Mouse (Mus musculus) thymus, postnatal 10 days (tissue): ENCODE data around the gene Slc8a1.

Source experiments
- DNase-seq, 2 experiments: peaks; one replicate each; pipeline ENCODE4 v3.0.0; 2021; ENCODE audit warnings: low spot score in 2 of 2

Gene Slc8a1

DNA sequence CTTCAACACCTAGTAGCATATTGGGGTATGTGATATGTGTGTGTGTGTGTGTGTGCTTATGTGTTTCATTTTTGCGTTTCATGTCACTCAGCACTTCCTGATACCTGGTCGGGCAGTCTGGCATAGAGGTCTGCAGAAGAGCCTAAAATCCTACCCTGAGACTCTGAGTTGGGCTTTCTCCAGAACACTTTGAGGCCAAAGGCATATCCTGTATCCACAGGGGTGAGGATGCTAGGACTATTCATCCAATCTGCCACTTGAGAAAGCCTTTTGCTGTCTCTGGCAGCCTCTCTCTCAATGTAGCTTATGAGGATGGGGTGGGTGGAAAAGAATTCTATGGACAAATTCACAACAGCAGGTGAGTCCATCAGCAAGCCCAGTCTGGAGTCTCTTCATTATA is 234.1 kb downstream of the Slc8a1 start:
- no peak for DNase-seq

DNA sequence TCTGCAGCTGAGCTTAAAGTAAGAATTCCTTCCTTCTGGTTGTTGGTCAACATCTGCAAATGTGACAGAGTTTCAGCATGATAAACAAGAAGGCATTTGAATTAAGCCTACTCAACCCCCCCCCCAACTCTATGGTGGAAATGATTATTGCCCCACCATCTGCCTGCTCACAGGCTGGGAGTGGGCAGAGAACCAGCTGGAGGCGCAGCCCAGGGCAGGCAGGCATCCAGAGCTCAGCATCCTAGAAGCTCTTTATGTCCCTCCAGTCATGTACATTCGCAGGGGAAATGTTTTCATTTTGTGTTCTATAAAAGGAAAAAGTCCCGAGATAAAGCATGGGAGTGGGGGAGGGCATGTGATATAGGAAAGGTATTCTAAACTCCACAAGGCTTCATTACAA is 235.4 kb downstream of the Slc8a1 start:
- DNase-seq: no peak

DNA sequence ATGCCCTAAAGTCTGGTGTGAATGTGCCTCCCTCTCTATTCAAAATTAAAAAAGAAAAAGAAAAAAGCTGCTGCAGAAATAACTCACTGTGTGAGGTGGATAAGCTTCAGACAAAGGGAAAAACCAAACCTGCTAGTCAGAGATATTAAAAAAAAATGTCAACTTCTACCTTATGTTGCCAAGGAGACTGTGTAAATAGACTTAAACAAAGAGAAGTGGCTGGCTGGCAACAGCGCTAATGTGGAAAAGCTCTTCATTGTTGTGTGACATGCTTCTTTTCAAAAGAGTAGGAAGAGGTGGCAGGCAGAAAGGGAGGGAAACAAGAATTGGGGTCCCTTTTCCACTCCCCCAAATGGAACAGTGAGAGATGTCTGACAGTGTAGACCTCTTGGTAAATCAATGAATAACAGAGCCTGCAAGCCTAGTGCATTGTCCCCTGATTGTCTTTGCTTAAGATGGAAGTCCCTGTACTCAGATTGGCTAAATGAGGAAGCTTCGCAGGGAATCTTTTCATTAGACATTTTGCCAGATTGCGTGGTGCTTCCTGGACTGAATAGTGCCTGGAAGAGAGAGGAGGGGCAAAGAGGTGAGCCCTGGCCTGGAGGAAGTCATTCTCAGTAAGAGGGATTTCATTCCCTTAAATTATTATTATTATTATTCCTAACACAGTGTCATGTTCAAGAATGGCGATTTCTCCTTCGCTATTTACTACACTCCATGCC is 237.3 kb downstream of the Slc8a1 start:
- DNase-seq: no peak

DNA sequence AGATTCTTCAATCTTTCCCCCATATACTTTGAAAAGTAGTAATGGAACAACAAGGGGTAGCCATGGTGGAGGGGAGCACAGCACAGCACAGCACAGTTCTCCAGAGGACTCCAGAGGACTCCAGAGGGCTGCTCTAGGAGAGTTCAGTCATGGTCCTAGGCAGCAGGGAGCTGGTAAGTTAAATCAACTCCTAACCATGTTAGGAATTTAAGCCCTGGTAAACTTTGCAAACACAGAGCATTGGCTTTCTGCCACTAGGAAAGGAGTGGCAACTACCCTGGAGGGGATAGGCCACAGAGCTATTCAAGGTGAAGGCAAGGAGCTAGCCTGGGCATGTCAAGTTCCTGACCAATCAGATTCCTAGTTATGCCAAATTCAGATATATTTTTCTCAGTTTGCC is 240.3 kb downstream of the Slc8a1 start:
- DNase-seq: no peak

DNA sequence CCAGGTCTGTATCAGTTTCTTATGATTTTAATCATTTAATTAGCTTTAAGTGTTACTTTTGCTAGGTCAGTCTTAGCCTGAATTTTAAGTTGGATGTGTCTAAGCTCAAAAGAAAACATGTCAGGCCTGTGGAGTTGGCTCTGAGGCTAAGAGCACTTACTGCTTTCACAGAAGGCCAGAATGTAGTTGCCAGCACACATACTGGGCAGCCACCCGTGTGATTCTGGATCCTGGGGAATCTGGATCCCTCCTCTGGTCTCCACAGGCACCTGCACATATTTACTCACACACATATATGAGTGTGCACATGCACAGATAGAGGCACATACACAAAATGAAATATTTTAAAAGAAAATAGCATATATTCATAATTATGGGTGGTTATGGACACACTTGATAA is 241.6 kb downstream of the Slc8a1 start:
- no peak for DNase-seq

DNA sequence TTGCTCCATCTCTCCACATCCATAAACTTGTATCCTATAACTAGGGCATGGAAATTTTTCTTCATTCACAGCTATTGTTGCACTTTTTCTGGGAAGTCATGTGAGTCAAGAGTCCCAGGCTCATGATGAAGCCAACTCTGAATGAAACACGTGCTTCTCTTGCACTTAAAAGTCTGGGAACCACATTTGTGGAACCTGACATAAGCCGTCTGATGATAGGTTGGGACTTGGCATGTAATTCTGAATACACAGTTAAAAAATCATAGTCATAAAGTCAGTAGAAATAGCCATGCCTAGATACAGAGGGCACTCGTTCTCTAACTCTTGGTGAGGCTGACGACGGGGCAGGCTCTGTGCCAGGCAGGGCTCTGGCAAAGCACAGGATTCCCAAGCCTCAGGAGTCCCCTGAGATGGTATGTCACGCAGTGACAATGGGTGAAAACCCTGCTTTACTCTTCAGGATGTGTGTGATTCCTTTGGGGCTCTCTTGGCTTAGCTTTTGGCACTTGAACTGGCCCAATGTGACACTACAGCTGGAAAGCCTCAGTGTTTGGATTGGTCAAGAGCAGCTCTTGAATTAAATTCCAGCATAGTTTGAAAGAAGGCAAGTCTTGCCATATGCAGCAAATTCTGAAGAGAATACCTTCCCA is 245.8 kb downstream of the Slc8a1 start:
- no peak for DNase-seq

DNA sequence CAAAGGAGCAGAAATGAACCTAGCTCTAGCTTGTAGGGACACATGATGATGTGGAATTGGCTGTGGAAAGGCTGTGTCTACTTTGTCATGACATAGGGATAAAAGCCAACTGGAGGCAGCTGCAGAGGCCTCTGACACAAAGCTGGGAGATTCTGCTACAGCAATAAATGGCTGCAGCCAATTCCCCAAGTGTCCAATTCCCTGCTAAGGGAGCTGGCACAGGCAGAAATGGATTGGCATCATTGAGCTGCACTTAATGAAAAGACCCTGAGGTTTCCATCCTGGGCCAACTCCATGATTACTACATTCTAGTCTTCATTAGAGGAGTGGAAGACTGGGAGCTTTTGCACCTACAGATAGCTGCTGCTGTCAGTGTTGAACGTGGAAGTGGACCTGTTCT is 251.8 kb downstream of the Slc8a1 start:
- no peak for DNase-seq

DNA sequence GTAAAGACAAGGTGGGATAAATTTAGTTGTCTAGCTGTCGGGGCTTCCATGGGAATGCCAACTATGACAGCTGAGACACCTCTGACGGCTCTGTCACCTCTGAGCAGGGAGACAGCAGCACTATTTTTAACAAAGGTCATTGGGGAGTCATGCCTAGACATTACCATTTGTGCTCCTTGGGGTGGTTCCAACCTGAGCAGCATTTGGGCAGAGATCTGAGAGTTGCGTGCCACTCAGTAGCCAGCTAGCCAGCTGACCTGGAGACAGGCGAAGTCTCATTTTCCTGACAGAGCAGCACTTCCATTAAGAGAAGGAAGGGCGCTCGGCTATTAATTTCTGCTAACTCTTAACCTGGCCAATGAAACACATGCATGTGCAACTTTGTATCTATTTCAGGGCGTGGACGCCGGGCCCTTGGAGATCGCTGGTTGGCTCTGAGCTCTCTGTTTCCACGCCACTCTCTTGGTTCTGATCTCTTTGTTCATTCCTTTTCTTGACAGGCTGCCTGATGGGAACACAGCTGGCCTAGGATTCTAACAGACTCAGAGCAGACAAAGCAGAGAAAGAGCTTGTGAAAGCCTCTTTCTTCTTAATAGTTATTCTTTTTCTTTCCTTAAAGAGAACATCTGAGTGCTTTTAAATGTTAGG is 256.2 kb downstream of the Slc8a1 start:
- DNase-seq: no peak

DNA sequence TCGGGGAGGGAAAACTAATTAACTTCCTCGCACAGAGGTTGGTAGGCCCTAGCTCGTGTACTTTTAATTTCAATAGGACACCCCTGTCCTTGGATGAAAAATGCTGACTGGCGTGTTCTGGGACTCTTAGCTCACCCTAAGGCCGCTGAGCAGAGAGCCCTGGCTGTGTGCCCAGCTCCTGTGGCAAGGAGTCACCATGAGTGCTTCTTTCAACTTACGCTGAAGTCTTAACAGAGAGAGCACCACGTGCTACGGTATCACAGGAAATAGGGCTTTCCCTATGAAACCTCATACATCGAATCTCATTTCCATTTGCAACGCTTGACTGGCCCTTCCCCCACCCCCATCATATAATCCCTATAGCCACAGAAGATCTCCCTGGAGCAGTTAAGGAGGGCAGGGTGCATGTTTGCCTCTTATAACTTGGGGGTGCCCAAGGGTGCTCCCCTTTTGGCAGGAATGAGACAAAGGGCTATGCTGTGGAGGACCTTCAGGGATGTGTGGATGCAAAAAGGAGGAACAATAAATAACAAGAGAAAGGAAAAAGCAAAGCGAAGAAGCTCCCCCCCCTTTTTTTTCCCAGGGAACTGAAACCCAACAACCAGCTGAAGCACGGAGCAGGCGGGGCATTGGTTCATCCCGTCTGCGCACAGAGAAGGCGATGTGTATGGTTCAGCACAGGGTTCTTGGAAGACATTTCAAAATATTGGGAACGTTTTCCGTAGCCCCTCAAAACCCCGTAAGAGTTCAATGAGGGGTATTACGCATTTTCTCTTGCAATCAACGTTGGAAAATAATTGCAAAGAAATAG is 257.6 kb downstream of the Slc8a1 start:
- DNase-seq: no peak

DNA sequence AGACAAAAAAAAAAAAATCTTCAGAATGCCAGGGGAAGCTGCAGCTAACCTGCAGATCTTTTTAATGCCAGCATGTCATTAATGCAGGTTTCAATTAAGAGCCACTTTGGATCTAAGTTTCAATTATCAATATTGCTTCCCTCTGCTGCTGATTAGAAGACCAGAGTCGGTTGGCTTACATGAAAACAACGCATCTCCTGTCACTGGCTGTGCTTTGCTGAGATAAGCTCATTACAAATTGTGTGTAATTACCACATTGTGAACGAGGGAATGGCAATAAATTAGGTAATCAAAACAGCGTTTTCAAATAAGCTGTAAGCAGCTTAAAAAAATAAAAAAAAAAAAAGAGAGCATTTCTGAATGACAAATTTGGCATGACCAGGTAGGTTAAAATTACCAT is 258.4 kb downstream of the Slc8a1 start:
- no peak for DNase-seq

DNA sequence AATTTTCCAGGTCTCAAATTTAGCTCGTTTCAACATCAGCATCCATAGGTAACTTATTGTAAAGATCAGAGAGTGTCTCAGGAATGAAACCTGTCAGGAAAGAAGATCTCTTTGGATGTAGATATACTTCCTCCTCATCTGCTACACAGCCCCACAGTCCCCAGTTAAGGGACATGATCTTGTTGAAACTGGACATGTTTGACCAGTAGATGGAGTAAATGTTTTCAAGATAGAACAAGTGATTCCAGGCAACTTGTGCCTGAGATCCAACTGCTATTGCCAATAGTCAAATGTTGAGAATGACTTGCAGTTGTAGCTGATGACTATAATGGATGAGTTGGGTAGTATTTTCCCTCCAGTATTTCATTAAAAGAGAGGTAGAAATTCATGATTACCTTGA is 260.8 kb downstream of the Slc8a1 start:
- DNase-seq: no peak

DNA sequence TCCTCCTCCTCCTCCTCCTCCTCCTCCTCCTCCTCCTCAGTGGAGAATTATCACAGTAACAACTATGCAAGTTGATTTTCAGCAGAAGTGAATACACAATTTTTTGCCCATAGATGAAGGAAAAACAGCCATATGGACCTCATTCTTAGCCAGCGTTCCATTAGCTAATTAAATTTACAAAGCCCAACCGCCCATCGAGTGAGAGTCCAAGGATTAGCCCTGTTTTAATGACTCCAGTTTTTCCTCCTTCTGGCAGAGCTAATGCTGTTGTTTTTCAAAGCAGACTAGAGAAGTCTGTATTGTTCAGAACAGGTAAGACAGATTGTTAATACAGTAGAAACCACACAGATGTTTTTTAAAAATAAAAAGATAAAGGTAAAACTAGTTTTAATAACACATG is 264.8 kb downstream of the Slc8a1 start:
- DNase-seq: no peak

DNA sequence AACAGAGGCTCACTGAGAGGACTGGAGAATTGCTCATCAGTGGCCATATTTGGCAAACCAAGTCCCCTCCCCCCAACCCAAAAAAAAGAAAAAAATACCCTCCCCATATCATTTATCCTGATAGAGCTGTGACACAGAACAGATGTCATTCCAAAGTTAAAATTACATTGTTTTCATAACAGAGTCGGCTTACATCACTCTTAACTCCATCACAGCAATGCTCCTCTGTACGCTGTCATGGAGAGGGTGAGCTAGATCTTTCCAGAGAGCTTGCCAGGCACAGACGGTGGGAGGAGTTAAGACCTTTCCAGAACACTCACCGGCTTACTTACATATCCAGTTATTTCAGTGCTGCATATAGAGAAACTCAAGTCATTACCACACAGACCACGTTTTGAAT is 269.2 kb downstream of the Slc8a1 start:
- no peak for DNase-seq

DNA sequence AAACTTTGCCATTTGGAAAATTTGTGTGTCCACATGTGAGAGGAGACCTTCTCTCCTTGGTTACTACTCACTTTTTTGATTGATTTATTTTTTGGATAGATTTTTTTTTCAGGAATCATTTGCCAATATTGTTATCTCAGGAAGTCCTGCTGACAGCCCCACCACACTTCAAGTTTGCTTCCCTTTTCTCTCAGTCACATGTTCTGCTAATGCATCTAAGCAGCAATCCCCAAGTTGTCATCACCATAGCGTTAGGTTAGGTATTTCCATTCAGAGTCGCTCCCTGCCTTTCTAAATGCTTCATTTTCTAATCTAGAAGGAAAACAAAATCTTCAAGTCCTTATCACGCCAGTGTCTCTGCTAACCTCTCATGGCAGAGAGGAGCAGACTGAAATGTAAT is 278.8 kb downstream of the Slc8a1 start:
- no peak for DNase-seq

DNA sequence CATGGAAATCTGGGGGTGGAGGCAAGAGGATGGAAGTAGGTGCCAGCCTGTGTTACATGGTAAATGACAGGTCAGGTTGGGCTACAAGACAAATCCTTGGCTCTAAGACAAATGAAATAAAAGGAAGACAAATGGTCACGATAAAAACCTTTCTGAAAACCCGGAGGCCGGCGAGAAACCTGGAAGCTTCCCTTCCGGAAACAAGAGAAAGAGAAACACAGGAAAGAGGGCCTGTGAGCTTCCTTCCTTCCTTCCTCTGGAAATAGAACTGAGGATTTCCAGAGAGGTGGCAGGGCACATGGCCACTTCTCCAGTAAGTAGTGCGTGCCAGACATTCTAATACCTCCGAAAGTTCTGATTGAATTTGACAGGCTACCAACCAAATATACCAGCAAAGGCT is 282.2 kb downstream of the Slc8a1 start:
- no peak for DNase-seq

DNA sequence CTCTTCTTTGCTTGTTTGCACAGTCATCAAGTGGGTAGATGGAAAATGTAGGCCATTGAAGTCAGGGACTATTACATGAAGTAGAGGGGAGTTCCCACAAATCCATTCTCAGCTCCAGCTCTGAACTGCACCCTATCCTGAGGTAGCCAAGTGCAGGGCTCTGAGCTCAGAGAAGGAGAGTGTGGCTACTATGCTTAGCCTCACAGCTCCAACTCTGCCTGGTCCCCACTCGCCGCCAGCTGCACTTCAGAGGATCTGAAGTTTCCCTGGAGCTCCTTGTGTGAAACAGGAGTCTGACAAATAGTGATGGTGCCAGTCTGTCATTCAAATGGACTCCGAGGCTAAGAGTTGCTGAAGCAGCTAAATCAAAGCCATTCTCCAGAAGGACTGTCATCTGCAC is 282.9 kb downstream of the Slc8a1 start:
- DNase-seq: no peak

DNA sequence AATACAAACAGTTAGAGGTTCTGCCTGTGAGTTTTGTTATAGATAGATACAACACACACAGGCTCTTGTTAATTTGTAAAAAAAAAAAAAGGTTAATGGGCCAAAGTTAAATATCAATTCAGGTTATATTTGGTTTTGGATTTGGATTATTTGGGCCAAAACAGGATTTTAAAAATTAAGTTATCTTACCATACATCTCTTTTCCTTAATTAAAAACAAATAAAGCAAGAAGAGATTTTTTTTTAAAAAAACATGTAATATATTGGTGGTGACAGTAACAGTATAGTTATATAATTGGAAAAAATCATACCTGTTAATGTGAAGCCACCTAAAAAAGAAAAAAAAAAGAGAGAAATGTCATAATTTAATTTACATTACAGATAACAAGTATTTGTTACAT is 296.7 kb downstream of the Slc8a1 start, which contains the start of gene Gm11096:
Gm11096 (plus strand) TSS at position 301 of the 400 bp plus-strand sequence.
- DNase-seq: no peak

DNA sequence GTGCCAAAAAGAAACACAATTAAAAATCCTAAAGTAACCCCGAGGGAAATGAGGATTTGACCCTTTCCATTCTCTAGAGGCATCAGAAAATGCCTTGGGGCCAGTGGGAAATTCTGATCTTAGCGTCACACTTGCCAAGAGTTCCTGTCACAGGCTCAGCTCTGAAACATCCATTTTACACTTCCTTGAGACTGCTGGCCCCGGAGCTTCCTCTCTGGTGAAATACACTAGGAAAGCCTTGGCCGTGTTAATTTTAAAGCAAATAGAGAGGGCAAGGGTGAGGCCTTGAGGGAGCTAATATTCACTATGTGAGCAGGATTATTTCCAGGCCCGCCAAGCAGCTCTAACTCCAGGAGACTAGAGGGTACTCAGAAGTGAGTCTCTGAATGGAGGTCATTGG is 305.0 kb downstream of the Slc8a1 start:
- DNase-seq: no peak

DNA sequence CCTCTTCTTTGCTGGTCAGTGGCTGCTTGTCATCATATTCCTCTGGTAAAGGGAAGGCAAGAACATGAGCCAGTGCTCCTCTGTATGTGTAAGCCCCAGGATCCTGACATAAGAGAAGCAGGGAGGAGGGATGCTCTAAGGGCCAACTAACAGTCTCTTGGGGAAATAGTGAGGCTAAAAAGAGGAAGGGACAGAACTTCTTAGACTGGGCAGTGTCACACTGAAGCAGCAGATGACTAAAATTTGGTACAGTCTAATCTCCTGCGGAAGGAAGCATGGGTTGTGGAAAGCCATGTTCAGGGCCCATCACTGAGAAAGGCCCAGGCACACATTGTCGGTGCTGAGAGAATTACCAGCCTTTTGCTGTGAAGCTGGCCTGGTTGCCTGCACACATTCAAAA is 305.4 kb downstream of the Slc8a1 start:
- no peak for DNase-seq

DNA sequence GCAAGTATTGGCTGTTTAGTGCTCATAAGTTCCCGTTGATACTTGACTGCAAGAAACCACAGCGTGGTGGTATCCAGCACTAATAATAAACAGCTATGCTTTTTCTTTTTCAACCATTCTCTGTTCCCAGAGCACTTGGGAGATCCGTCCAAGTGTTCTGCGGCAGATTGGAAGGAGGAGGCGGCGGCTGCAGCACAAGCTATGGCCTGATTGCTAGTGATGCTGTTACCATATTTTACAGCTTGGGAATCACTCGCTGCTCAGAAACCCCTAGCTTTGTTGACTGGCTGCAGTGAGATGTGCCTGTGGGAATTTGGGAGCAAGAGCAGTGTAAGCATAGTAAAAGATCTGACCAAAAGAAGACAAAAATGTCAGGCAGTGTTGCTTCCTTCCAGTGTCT is 310.9 kb downstream of the Slc8a1 start:
- DNase-seq: no peak

DNA sequence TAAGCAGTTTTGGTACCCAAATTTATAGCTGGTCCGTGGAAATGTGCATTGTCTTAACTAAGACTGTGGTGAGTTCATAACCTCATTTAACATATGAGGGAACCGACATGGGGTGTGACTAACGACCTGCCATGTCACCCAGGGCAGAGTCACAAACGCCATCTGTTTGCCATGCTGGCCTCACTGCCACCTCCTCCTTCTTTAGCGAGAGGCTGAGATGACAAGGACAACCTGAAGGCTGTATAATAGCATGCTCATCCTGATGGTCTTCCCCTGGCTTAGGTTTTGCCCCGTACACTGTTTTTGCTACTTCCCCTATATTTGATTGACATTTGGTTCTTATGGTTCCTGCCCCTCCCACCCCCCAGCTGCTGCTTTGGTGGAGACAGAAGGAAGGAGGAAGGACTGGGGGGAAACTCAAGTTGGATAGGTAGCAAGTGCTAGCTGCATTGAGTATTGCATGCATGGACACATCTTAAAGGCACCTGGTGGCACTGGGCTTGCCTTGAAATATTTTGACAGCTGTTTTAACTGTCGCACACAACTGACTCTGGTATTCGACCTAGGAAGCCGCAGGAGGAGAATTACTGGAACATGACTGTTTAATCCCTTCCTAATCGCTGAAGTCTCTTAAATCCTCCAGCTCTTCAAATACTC is 313.8 kb downstream of the Slc8a1 start:
- DNase-seq: no peak
